Mouse (Mus musculus) cortical plate, adult 2 months (tissue): ENCODE results near the gene Wdfy1.

Experiments
- CTCF ChIP-seq: fragments of 200-500 bp; IDR thresholded peaks from 2 replicates; pipeline ENCODE4 v1.5.1; 2011; ENCODE audit warnings: mild to moderate bottlenecking, control low read depth, low read length; ENCODE audit not compliant: insufficient read depth; ENCODE audit errors: extremely low read depth
- POLR2A ChIP-seq: fragments of 200-500 bp; IDR thresholded peaks from 2 replicates; pipeline ENCODE4 v1.6.1; 2011; ENCODE audit warnings: mild to moderate bottlenecking, low read length, control low read depth; ENCODE audit not compliant: insufficient read depth; ENCODE audit errors: extremely low read depth

DNA sequence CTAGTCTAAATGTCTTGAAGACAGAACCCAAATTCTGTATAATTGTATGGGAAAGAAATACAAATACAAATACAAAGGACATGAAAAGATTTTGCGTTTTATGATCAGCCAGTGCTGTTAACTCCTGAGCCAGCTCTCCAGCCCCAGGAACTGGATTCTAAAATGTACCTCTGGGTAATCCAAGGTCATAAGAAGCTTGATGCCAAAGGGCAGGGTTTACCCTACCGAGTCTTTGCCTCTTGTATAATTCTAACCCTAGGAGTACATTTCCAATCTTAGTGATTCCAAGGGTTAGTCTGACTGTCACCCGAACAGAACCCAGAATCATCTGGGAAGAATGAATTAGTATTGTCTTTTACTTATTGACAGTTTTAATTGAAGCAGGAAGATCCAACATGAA lies 39.5 kb upstream of the Wdfy1 start:
- TF ChIP-seq CTCF (no peak), POLR2A (no peak)
